Mouse (Mus musculus): ENCODE measurements around the gene Itga7. TPM values are rescaled to one million over a fixed set of nuclear protein-coding genes. Genes with fewer than 3 reads are reported as not detected.

The Itga7 gene
- total RNA-seq, 4 experiments from 2014 or later = 29.5 to 35.4 (median 31.6) TPM

GRCm38 (mm10) chr10:128911430-128911829 lies 22.2 kb upstream of the Itga7 start:
- no peak for DNase-seq (ENCODE audit: low spot score in 2 of 2)

DNA sequence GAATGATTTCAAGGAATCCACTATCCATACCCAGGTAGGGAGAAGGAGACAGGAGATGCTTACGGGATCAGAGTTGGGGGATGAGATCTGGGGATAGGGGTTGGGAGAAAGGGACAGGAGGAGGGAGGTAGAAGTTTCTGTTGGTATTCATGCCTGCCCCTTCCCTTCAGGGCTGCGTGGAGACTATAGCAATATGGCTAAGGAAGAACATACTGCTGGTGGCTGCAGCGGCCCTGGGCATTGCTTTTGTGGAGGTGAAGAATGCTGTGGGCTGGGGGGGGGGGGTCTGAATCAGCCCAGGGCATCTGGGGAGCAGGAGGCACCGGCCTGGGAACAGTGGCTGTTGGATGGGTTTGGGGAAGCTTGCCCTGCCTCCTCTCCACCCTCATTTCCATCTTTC lies 21.4 kb upstream of the Itga7 start:
- DNase-seq (ENCODE audit: low spot score in 2 of 2) = no peak

- no peak for DNase-seq (ENCODE audit: low spot score in 2 of 2)
Measured at GRCm38 (mm10) chr10:128912791-128913190, 20.8 kb upstream of the Itga7 start.

DNA sequence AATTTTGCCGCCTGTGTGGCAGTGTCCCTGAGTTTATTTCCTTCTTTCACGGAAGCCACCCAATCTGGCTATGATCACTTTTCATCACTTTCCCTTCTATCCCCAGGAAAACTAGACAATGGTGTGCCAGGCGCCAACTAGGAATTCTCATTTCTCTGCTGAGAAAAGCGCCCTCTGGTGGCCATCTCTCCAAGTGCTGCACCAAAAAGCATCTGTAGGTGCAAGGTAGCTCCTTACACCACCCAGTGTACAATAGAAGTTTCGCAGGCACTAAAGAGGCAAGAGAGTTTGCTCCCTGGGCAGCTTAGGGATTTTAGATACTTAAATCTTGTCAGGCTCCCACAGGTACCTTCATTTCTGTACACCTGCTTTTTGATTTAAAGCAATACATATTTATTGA lies 20.4 kb upstream of the Itga7 start:
- DNase-seq (ENCODE audit: low spot score in 2 of 2) = peak; percentile 78 to 94

- no peak for DNase-seq (ENCODE audit: low spot score in 2 of 2)
Measured at GRCm38 (mm10) chr10:128913696-128914095, 19.9 kb upstream of the Itga7 start.

GRCm38 (mm10) chr10:128915550-128915949 lies 18.1 kb upstream of the Itga7 start:
- no peak for DNase-seq (ENCODE audit: low spot score in 2 of 2)

DNA sequence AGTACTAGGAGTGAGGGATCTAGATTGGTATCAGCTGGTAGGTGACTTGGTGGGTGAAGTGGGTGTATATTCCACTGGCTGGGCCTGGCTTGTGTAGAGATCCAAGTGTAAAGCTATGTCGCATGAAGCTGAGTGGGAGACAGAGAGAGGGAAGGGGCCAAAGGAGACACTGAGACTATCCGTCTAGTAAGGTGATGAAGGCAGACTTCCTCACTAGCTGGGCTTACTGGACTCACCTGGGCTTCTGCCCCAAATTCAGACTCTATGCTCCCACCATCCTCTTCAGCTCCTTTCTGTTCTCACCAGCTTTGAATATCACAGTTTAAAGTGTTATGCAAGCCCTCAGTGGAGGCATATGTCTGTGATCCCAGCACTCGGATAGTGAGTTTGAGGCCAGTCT lies 17.0 kb upstream of the Itga7 start:
- no peak for DNase-seq (ENCODE audit: low spot score in 2 of 2)

GRCm38 (mm10) chr10:128917400-128917799 lies 16.2 kb upstream of the Itga7 start:
- DNase-seq (ENCODE audit: low spot score in 2 of 2) = no peak

DNA sequence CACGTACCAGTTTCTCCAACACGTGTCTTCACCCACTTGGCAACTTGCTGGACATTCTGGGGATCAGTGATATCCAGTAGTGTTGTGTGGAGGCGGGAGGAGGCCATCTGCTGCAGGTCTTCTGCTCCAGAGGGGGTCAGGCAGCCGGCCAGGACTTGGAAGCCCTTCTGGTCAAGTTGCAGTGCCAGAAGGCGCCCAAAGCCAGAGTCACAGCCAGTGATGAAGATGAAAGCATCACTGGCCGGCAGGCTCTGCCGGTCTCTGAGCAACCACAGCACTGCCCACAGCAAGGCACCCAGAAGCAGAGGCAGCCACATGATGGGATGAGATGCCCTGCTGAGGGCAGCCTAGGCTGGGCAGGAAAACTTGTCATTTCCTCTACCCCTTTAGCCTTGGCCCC lies 15.4 kb upstream of the Itga7 start:
- DNase-seq (ENCODE audit: low spot score in 2 of 2) = peak; percentile 53 to 60

GRCm38 (mm10) chr10:128919203-128919631 lies 14.4 kb upstream of the Itga7 start:
- no peak for DNase-seq (ENCODE audit: low spot score in 2 of 2)

DNA sequence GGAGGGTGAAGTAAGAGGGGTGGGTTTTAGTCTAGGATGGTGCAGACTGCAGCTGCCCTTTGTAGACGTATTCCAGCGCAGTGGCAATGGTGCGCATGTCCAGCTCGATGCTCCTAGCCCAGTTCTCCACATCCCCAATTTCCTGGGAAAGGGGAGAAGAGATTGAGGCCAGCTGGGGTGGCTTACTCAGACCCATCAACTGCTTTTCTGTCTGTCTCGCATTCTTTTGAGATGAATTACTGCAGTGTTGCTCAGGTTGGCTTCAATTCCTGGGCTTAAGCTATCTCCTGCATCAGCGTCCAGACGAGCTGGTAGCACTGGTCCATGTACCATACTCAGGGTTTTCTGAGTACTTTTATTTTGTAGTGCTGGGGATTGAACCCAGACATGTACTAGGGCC lies 13.7 kb upstream of the Itga7 start:
- DNase-seq (ENCODE audit: low spot score in 2 of 2) = no peak

GRCm38 (mm10) chr10:128920736-128921161 lies 12.9 kb upstream of the Itga7 start:
- no peak for DNase-seq (ENCODE audit: low spot score in 2 of 2)

DNA sequence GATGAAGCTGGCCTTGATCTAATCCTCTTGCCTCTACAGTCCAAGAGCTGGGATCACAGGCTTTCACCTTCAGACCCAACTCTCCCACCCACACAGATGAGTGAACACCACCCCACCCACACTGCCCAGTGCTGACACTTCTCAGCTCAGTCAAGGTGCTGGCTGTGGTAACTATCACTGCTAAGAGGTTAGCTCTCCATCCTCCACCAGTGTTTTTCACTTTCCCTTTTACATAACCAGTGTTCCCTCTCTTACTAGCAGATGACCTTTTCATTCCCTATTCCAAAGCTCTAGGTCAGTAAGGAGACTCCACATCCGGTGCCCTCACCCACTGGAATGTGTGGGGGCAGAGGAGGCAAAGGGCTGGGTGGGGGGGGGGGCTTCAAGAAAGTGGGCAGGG lies 12.4 kb upstream of the Itga7 start:
- DNase-seq (ENCODE audit: low spot score in 2 of 2) = no peak

GRCm38 (mm10) chr10:128921883-128922821 lies 11.5 kb upstream of the Itga7 start:
- no peak for DNase-seq (ENCODE audit: low spot score in 2 of 2)

DNA sequence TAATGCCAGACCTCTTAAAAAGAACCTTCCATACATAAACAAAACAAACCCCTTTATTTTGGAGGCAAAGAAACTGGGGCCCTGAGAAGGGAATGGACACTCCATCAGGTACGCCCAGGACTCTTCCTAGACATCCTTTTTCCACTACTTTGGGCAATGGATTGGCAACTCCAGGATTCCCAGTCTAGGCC lies 10.9 kb upstream of the Itga7 start, which contains the start of gene Rdh5:
Gene Rdh5, minus strand, starts transcription at position 67 of the 191 bp plus-strand sequence.
- no peak for DNase-seq (ENCODE audit: low spot score in 2 of 2)

- peak; percentile 94 for DNase-seq (ENCODE audit: low spot score in 2 of 2)
Measured at GRCm38 (mm10) chr10:128923013-128923691, 10.5 kb upstream of the Itga7 start.

DNA sequence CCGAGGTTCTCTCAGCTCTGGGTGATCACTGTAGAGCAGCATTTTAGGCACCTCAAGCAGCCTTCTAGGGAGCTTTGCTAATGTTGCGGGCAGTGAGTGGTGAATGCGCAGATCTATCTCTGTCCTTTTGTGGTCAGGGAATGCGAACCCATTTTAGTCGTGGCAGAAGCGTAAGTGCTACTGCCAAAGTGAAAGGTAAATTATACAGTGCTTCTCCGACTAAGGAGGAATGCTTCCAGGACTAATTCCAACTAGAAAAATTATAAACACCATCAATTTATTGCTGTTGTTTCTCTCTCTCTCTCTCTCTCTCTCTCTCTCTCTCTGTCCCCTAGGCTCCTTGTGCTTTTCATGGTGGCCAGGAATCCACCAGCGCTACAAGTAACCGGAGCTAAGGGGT lies 9.7 kb upstream of the Itga7 start, which contains the start of gene Bloc1s1:
Gene Bloc1s1, minus strand, starts transcription at position 101 of the 400 bp plus-strand sequence.
- no peak for DNase-seq (ENCODE audit: low spot score in 2 of 2)

- DNase-seq (ENCODE audit: low spot score in 2 of 2) = no peak
Measured at GRCm38 (mm10) chr10:128928356-128928755, 5.3 kb upstream of the Itga7 start.

GRCm38 (mm10) chr10:128929638-128930378 lies 3.8 kb upstream of the Itga7 start:
- no peak for DNase-seq (ENCODE audit: low spot score in 2 of 2)

DNA sequence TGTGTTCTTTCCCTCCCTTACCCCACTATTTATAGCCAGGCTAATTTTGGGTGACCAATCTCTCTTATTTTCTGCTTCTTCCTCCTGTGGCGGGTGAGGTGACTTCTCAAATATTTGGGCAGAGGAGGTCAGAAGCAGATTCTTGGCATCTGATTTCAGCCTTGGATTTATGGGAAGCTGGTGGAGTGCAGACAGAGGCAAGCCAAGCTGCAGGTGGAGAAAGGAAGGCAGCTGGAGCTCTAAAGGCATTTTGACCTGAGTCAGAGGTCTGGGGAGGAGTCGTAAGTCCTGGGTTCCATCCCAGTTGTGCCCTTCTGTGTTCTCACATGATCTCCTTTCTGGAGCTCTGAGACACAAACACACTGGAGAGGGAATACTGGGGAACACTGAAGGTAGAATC lies 2.2 kb upstream of the Itga7 start:
- DNase-seq (ENCODE audit: low spot score in 2 of 2) = no peak

DNA sequence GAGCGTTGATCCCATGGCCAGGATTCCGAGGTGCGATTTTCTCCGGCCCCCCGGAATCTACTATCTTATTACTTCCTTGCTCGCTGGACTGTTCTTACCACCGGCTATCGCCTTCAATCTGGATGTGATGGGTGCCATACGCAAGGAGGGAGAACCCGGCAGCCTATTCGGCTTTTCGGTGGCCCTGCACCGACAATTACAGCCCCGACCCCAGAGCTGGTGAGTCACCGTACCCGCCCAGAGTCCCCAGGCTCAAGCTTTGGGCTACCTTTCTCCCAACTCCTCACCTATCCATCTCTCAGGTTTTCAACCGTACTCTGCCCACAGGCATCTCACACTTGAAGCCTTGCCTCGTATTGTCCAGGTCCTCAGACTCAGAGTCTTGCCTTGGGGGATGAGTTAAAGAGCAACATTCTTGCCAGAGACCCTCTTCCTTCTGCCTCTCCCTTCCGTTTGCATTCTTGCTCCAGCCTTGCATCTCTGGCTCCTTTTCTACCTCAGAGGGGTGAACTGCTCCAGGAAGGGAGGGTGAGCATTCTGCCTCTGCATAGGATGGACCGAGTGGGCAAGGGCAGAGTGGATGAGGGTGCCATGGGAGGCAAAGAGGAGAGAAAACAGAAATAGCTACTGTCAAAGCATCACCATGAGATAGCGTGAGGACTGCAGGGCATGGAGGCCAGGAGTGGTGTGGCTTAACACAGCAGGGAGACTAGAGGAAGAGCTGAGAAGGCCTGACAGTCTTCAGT lies 531 bp downstream of the Itga7 start:
- DNase-seq (ENCODE audit: low spot score in 2 of 2) = no peak

All from layer of hippocampus, adult 8-10 months (tissue).